Mouse (Mus musculus) neural tube, embryonic 14.5 days (tissue): ENCODE data around the gene 1110002E22Rik. TPM values are rescaled to one million over a fixed set of nuclear protein-coding genes. Genes with fewer than 3 reads are reported as not detected.

Experiments used
- ATAC-seq: fragments of 200-750 bp; cut with Nextera tagmentation; 2 replicates; pipeline ENCODE4 v1.8.0; 2017; ENCODE audit warnings: low read depth, mild to moderate bottlenecking, moderate TSS enrichment, moderate library complexity
- H3K27ac ChIP-seq: fragments of 300-500 bp; sonication (generic); 2 replicates; pipeline ENCODE4 v1.5.1; 2014; ENCODE audit warnings: low read depth, mild to moderate bottlenecking, control low read depth, low read length, moderate library complexity, mixed read lengths
- H3K27me3 ChIP-seq: fragments of 300-500 bp; sonication (generic); 2 replicates; pipeline ENCODE4 v1.6.1; 2014; ENCODE audit warnings: low read length; ENCODE audit not compliant: control insufficient read depth, insufficient read depth
- H3K36me3 ChIP-seq: fragments of 300-500 bp; sonication (generic); 2 replicates; pipeline ENCODE4 v1.6.1; 2014; ENCODE audit warnings: low read length, mixed read lengths; ENCODE audit not compliant: control insufficient read depth, insufficient read depth
- H3K4me1 ChIP-seq: fragments of 300-500 bp; sonication (generic); 2 replicates; pipeline ENCODE4 v1.6.1; 2014; ENCODE audit warnings: low read length; ENCODE audit not compliant: control insufficient read depth, insufficient read depth
- H3K4me2 ChIP-seq: fragments of 300-500 bp; sonication (generic); 2 replicates; pipeline ENCODE4 v1.6.1; 2014; ENCODE audit warnings: mild to moderate bottlenecking, low read depth, low read length, control low read depth
- H3K4me3 ChIP-seq: fragments of 300-500 bp; sonication (generic); 2 replicates; pipeline ENCODE4 v1.5.1; 2014; ENCODE audit warnings: low read depth, low read length, control low read depth, mixed read lengths
- H3K9ac ChIP-seq: fragments of 300-500 bp; sonication (generic); replicated peaks from 2 replicates; pipeline ENCODE4 v1.6.1; 2014; ENCODE audit warnings: low read depth, mild to moderate bottlenecking, control low read depth, low read length, mixed read lengths
- H3K9me3 ChIP-seq: fragments of 300-500 bp; sonication (generic); 2 replicates; pipeline ENCODE4 v1.6.1; 2016; ENCODE audit warnings: low read length; ENCODE audit not compliant: control insufficient read depth
- WGBS: fragments of 180-500 bp; shearing (Covaris S2); extraction: QIAGEN DNeasy Blood & Tissue Kit; methylation state at CpG from one replicate; pipeline ENCODE4 v1.1.7; 2014; 5-methylcytosine and 5-hydroxymethylcytosine counted together
- polyA plus RNA-seq: library from polyadenylated mRNA; unstranded; fragments of >200 nt; fragmentation: Nextera tagmentation; extraction: Ambion mirVana; gene quantifications from 2 replicates; pipeline ENCODE4 v1.2.1, GENCODE M21; 2014

The 1110002E22Rik gene
- polyA plus RNA-seq, 1 experiment from 2014 or later, result 0.01 TPM

- H3K9ac ChIP-seq, result no peak overlapping the region
- no peak overlapping the region for H3K27ac ChIP-seq
- no peaks in the 10 kb centered on the region for H3K36me3 ChIP-seq
- H3K4me2 ChIP-seq, result no peak overlapping the region
- no peaks in the 10 kb centered on the region for H3K4me1 ChIP-seq
- no peak overlapping the region for H3K4me3 ChIP-seq
- H3K9me3 ChIP-seq, result no peaks in the 10 kb centered on the region
- no peak for ATAC-seq
- WGBS, result 85% methylated on average over 4 of the region's 4 CpGs
- no peaks in the 10 kb centered on the region; the same call in 1 of the 2 replicates for H3K27me3 ChIP-seq
Observed at GRCm38 (mm10) chr3:138083896-138084295, 19.0 kb downstream of the 1110002E22Rik start.

- no peaks in the 10 kb centered on the region for H3K4me1 ChIP-seq
- H3K9ac ChIP-seq, result no peak overlapping the region
- 84% methylated on average over 3 of the region's 3 CpGs for WGBS
- H3K36me3 ChIP-seq, result no peaks in the 10 kb centered on the region
- H3K27me3 ChIP-seq, result no peaks in the 10 kb centered on the region
- no peak overlapping the region for H3K4me3 ChIP-seq
- no peaks in the 10 kb centered on the region for H3K9me3 ChIP-seq
- ATAC-seq, result no peak
- H3K4me2 ChIP-seq, result no peak overlapping the region
- H3K27ac ChIP-seq, result no peak overlapping the region
Observed at GRCm38 (mm10) chr3:138095301-138095700, 30.4 kb downstream of the 1110002E22Rik start.

GRCm38 (mm10) chr3:138095718-138096117 is 30.9 kb downstream of the 1110002E22Rik start:
- Histone ChIP-seq H3K9ac (no peak overlapping the region), H3K4me1 (no peaks in the 10 kb centered on the region), H3K36me3 (no peaks in the 10 kb centered on the region), H3K27ac (no peak overlapping the region), H3K9me3 (no peaks in the 10 kb centered on the region), H3K4me3 (no peak overlapping the region), H3K4me2 (no peak overlapping the region), H3K27me3 (no peaks in the 10 kb centered on the region)
- 53% methylated on average over 10 of the region's 10 CpGs for WGBS
- ATAC-seq, result peak; percentile 82; the same call in 1 of the 2 replicates

GRCm38 (mm10) chr3:138096263-138097028 is 31.6 kb downstream of the 1110002E22Rik start:
- no peak overlapping the region for H3K27ac ChIP-seq

GRCm38 (mm10) chr3:138097718-138098117 is 32.9 kb downstream of the 1110002E22Rik start:
- no peak for ATAC-seq

More at GRCm38 (mm10) chr3:138096263-138097028, 31.6 kb downstream of the 1110002E22Rik start:
- peak; percentile 14; the same call in 1 of the 2 replicates for ATAC-seq
- Histone ChIP-seq H3K9ac (no peak overlapping the region), H3K4me2 (no peak overlapping the region), H3K36me3 (no peaks in the 10 kb centered on the region), H3K4me1 (no peaks in the 10 kb centered on the region), H3K27me3 (no peaks in the 10 kb centered on the region), H3K9me3 (no peaks in the 10 kb centered on the region), H3K4me3 (no peak overlapping the region)
- WGBS, result 83% methylated on average over 19 of the region's 19 CpGs

GRCm38 (mm10) chr3:138101936-138102335 is 37.1 kb downstream of the 1110002E22Rik start:
- WGBS, result 94% methylated on average over 4 of the region's 4 CpGs
- ATAC-seq, result no peak

More at GRCm38 (mm10) chr3:138097718-138098117, 32.9 kb downstream of the 1110002E22Rik start:
- Histone ChIP-seq H3K27ac (no peak overlapping the region), H3K4me2 (no peak overlapping the region), H3K4me1 (no peaks in the 10 kb centered on the region), H3K27me3 (no peaks in the 10 kb centered on the region), H3K4me3 (no peak overlapping the region), H3K9ac (no peak overlapping the region), H3K36me3 (no peaks in the 10 kb centered on the region), H3K9me3 (no peaks in the 10 kb centered on the region)
- 91% methylated on average over 1 of the region's 1 CpGs for WGBS

GRCm38 (mm10) chr3:138103690-138104089 is 38.8 kb downstream of the 1110002E22Rik start:
- Histone ChIP-seq H3K4me1 (no peaks in the 10 kb centered on the region), H3K4me3 (no peak overlapping the region), H3K9me3 (no peaks in the 10 kb centered on the region), H3K4me2 (no peak overlapping the region), H3K36me3 (no peaks in the 10 kb centered on the region), H3K27me3 (no peaks in the 10 kb centered on the region), H3K9ac (no peak overlapping the region), H3K27ac (no peak overlapping the region)
- 90% methylated on average over 4 of the region's 4 CpGs for WGBS
- ATAC-seq, result no peak

More at GRCm38 (mm10) chr3:138101936-138102335, 37.1 kb downstream of the 1110002E22Rik start:
- no peak overlapping the region for H3K9ac ChIP-seq
- no peak overlapping the region for H3K27ac ChIP-seq
- no peak overlapping the region for H3K4me2 ChIP-seq
- H3K27me3 ChIP-seq, result no peaks in the 10 kb centered on the region
- H3K36me3 ChIP-seq, result no peaks in the 10 kb centered on the region
- no peaks in the 10 kb centered on the region for H3K9me3 ChIP-seq
- H3K4me3 ChIP-seq, result no peak overlapping the region
- H3K4me1 ChIP-seq, result no peaks in the 10 kb centered on the region

GRCm38 (mm10) chr3:138105056-138105455 is 40.2 kb downstream of the 1110002E22Rik start:
- H3K4me2 ChIP-seq, result no peak overlapping the region
- no peak overlapping the region for H3K4me3 ChIP-seq
- H3K9ac ChIP-seq, result no peak overlapping the region
- no peak for ATAC-seq
- H3K27me3 ChIP-seq, result no peaks in the 10 kb centered on the region
- H3K4me1 ChIP-seq, result no peaks in the 10 kb centered on the region
- 64% methylated on average over 5 of the region's 5 CpGs for WGBS
- no peaks in the 10 kb centered on the region for H3K9me3 ChIP-seq
- H3K36me3 ChIP-seq, result no peaks in the 10 kb centered on the region
- H3K27ac ChIP-seq, result no peak overlapping the region

GRCm38 (mm10) chr3:138106887-138107286 is 42.0 kb downstream of the 1110002E22Rik start:
- H3K27ac ChIP-seq, result no peak overlapping the region
- H3K4me1 ChIP-seq, result no peaks in the 10 kb centered on the region
- H3K4me2 ChIP-seq, result no peak overlapping the region
- ATAC-seq, result no peak
- no peak overlapping the region for H3K9ac ChIP-seq
- H3K36me3 ChIP-seq, result no peaks in the 10 kb centered on the region
- no peaks in the 10 kb centered on the region for H3K9me3 ChIP-seq
- no peaks in the 10 kb centered on the region for H3K27me3 ChIP-seq
- WGBS, result 95% methylated on average over 10 of the region's 10 CpGs
- H3K4me3 ChIP-seq, result no peak overlapping the region
